Mouse (Mus musculus) retina, postnatal 1 day (tissue): ENCODE measurements around the gene Tbrg1.

Experiments
- DNase-seq: peaks from one replicate; pipeline ENCODE4 v3.0.0-alpha.2; 2012

Gene Tbrg1

GRCm38 (mm10) chr9:37656931-37657481, at the start of gene Tbrg1:
Gene Tbrg1 (minus strand): TSS chr9:37657312.
- DNase-seq, result peak; percentile 90

- peak; percentile 53 for DNase-seq
Measured at GRCm38 (mm10) chr9:37689970-37690686, 33.0 kb upstream of the Tbrg1 start.

- no peak for DNase-seq
Measured at GRCm38 (mm10) chr9:37687941-37688303, 30.8 kb upstream of the Tbrg1 start.

DNA sequence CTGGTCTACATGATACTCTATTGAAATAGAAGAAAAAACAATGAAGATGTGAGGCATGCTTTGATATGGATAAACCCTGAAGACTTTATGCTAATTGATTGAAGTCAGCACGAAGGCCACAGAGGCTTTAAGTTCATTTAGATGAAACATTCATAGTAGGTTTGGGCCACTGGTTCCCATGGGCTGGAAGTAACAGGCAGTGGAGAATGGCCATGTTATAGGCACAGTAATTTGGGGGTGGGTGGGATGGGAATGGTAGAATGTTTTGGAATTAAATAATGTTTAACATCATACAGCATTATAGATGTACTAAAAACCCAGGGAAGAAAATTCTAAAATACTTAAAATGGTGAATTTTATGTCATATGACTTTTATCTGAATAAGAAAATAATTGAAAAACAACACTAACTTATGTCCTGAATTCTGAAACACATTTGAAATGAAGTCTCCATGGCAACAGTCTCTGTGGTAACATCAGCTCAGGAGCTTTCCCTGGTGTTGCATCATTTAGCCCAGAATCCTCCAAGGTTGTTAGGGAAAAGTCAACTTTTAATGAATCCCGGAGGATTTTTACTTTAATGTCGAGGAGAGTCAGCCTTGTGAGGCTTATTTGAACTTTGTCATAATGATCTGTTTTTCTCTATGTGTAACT, 30.3 kb upstream of the Tbrg1 start:
- no peak for DNase-seq

DNA sequence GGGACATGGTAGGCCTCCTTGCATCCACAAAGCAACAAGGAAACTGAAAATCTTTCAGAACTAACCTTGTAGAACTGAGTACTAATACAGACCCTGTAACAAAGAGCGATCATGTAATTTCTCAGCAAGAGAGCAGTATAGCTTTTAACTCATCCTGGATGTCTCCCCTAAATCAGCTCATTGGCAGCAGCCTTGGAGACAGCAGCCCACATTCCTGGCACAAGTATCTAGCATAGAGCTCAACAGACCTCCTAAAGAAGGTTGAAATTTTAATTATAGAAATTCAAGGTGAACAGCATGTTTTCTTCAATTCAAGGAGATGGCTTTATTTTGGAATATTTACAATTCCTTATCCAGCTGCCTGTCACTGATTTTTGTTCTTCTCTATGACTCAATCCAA, 24.0 kb upstream of the Tbrg1 start:
- DNase-seq, result no peak

GRCm38 (mm10) chr9:37675287-37675686, 18.2 kb upstream of the Tbrg1 start:
- no peak for DNase-seq

DNA sequence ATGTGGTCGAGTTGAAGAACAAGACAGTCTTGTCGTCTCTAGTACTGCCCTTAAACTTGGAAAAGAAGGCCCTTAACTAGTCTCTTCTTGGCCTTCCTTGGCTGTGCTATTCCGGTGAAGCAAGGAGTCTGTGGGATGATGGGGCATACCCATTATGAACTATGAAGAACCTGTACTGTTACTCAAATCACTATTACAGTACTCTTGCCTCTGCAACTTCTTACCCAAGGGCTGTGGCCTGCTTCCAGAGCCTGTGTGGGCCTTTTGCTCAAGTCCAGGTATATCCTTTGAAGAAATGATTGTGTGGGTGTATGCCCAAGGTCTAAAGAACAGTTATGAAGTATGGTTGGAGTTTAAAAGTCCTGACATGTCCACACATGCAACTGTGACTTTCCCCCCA, 13.1 kb upstream of the Tbrg1 start:
- DNase-seq, result no peak

GRCm38 (mm10) chr9:37669678-37670077, 12.6 kb upstream of the Tbrg1 start:
- DNase-seq, result no peak

DNA sequence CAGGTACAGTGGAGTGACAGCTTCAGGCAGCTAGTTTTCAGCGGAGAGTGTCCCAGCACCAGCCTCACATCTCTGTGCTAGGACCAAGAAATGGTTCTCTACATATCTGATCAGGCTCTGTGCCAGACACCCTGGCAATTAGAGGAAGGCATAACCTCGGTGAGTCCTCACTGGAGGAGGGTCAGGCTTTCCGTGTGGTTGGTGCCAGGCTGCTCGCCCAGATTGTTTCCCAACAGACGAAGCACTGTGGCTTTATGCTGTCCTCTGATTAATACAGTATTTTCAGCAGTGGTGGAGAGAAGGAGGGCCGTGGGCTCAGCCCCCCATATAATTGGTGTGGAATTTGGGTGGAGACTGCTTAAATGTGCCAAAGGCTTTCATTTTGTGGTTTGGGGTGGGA, 12.0 kb upstream of the Tbrg1 start, which contains the start of gene Panx3:
Gene Panx3 (minus strand): TSS at position 121 of the 400 bp plus-strand sequence.
- no peak for DNase-seq

- DNase-seq, result no peak
Measured at GRCm38 (mm10) chr9:37666045-37666444, 8.9 kb upstream of the Tbrg1 start.

- no peak for DNase-seq
Measured at GRCm38 (mm10) chr9:37664604-37665003, 7.5 kb upstream of the Tbrg1 start.

- no peak for DNase-seq
Measured at GRCm38 (mm10) chr9:37663210-37663609, 6.1 kb upstream of the Tbrg1 start.

GRCm38 (mm10) chr9:37659413-37659812, 2.3 kb upstream of the Tbrg1 start:
- no peak for DNase-seq

GRCm38 (mm10) chr9:37656439-37656881, 652 bp downstream of the Tbrg1 start:
- DNase-seq, result no peak

- no peak for DNase-seq
Measured at GRCm38 (mm10) chr9:37655961-37656360, 1.2 kb downstream of the Tbrg1 start.

- peak; percentile 59 for DNase-seq
Measured at GRCm38 (mm10) chr9:37653836-37654235, 3.3 kb downstream of the Tbrg1 start.

- DNase-seq, result no peak
Measured at GRCm38 (mm10) chr9:37650639-37651038, 6.5 kb downstream of the Tbrg1 start.

DNA sequence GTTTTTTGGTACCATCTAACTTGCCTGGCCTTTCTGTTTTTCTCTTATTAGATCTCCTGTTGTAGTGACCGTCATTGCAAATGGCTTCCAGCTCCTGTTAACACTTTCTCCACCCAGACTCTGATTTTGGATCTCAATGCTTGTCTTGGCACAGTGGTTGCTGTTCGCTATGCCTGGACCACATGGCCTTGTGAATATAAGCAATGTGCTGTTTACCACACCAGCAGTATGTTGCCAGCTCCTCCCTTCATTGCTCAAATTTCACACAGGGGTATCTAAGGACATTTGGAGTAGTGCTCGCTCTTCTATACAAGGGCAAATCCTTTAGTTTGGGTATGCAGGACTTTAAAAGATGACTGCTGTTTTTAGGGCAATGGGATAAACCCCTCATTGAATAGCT, 10.9 kb downstream of the Tbrg1 start:
- no peak for DNase-seq

- DNase-seq, result no peak
Measured at GRCm38 (mm10) chr9:37638721-37639120, 18.4 kb downstream of the Tbrg1 start.

GRCm38 (mm10) chr9:37636800-37637542, 20.1 kb downstream of the Tbrg1 start:
- DNase-seq, result no peak

DNA sequence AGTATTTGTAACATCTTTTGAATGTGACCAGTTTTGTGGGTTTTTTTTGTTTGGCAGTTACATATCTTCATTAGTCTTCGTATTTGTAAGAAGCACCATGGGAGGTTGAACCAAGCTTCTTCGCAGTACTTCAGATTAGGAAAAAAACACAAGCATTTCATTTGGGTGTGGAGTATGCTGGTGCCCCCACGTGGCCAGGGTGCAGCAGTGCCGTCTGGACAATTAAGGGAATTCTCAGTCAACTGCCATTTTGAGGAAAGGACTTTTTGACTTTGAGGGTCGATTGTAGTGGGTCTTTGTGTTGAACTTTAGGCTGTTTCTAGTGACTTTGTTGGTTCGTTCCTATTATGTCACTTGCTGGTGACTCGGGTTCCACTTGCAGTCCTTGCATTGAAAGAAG, 20.8 kb downstream of the Tbrg1 start:
- peak; percentile 66 for DNase-seq

GRCm38 (mm10) chr9:37634269-37634668, 22.8 kb downstream of the Tbrg1 start:
- DNase-seq, result no peak

DNA sequence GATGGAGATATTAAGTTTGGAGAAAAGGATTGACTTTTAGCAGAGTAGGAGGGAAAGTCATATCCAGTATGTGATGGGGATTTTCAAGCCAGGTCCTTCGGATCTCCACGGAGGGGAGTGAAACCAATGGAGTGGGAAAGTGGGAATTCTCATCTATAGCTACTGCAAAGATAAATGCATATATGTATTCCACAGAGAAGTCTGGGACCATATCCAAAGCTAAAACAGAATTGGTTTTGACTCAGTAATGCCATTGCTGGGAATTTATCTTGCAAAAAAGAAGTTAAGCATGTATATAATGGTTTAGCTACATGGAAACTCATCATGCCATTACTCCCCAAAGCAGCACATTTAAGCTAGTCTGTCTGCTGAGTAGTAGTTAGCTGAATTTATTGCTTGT, 24.8 kb downstream of the Tbrg1 start:
- no peak for DNase-seq

- no peak for DNase-seq
Measured at GRCm38 (mm10) chr9:37629941-37630340, 27.2 kb downstream of the Tbrg1 start.
